Mouse (Mus musculus): ENCODE data around the gene 4930430F08Rik. TPM values are rescaled to one million over a fixed set of nuclear protein-coding genes. Genes with fewer than 3 reads are reported as not detected.
"Not testable (repeated sequence)": the region's sequence is repeated elsewhere in the genome, so short reads cannot be mapped to it uniquely, and the experiment has no call there.

Gene 4930430F08Rik
- polyA plus RNA-seq, 1 experiment from 2014 or later, result 3.6 TPM

DNA sequence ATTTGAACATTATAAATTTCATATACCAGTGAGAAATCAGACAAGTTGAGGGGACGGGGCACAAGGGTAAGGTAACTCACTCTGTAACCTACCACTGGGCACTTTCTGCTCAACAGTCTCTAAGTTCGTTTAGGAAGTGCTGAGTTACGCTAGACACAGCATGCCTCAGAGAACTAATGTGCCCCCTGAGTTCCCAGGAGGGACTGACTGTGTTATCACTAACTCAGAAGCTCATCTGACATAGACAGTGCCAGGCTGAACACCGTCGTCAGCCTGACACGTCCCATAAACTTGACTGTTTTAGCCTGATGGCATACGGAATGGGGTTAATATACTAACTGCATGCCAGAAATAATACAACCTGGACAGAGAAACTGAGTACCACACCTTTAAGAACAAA is 14.9 kb downstream of the 4930430F08Rik start:
- Histone ChIP-seq H3K4me1 (replicated peaks; ENCODE audit: control insufficient read depth, insufficient read depth, low read length) (no peaks in the 10 kb centered on the region), H3K27ac (ENCODE audit: low read depth, low read length) (no peak overlapping the region), H3K36me3 (ENCODE audit: control insufficient read depth, insufficient read depth) (peaks cover 11% of the 10 kb centered on the region; the same call in 1 of the 2 replicates), H3K4me3 (ENCODE audit: low read depth, low read length) (no peak overlapping the region), H3K27me3 (replicated peaks; ENCODE audit: control insufficient read depth, insufficient read depth, low read length) (no peaks in the 10 kb centered on the region), H3K4me2 (replicated peaks; ENCODE audit: low read depth) (no peak overlapping the region), H3K9me3 (ENCODE audit: control insufficient read depth) (no peaks in the 10 kb centered on the region), H3K9ac (ENCODE audit: low read depth, low read length) (no peak overlapping the region)
- ATAC-seq, result no peak
- no peak for TF ChIP-seq CTCF (IDR thresholded peaks at IDR 0.05; ENCODE audit: low read depth)
- WGBS, result 89% methylated on average over 7 of the region's 7 CpGs

GRCm38 (mm10) chr10:100574505-100575149 is 15.6 kb downstream of the 4930430F08Rik start:
- Histone ChIP-seq H3K36me3 (ENCODE audit: control insufficient read depth, insufficient read depth) (peaks cover 11% of the 10 kb centered on the region; the same call in 1 of the 2 replicates), H3K9me3 (ENCODE audit: control insufficient read depth) (no peaks in the 10 kb centered on the region), H3K27me3 (replicated peaks; ENCODE audit: control insufficient read depth, insufficient read depth, low read length) (no peaks in the 10 kb centered on the region), H3K9ac (ENCODE audit: low read depth, low read length) (no peak overlapping the region), H3K4me2 (replicated peaks; ENCODE audit: low read depth) (no peak overlapping the region), H3K27ac (ENCODE audit: low read depth, low read length) (no peak overlapping the region), H3K4me3 (ENCODE audit: low read depth, low read length) (no peak overlapping the region), H3K4me1 (replicated peaks; ENCODE audit: control insufficient read depth, insufficient read depth, low read length) (no peaks in the 10 kb centered on the region)
- WGBS, result 86% methylated on average over 7 of the region's 7 CpGs
- no peak for ATAC-seq
- TF ChIP-seq CTCF (IDR thresholded peaks at IDR 0.05; ENCODE audit: low read depth), result no peak

- ATAC-seq, result no peak
- WGBS, result 85% methylated on average over 3 of the region's 3 CpGs
- no peaks in the 10 kb centered on the region for H3K4me1 ChIP-seq (replicated peaks; ENCODE audit: control insufficient read depth, insufficient read depth, low read length)
- H3K9me3 ChIP-seq (ENCODE audit: control insufficient read depth), result no peaks in the 10 kb centered on the region
- no peak overlapping the region for H3K4me2 ChIP-seq (replicated peaks; ENCODE audit: low read depth)
- TF ChIP-seq CTCF (IDR thresholded peaks at IDR 0.05; ENCODE audit: low read depth), result no peak
- no peaks in the 10 kb centered on the region for H3K27me3 ChIP-seq (replicated peaks; ENCODE audit: control insufficient read depth, insufficient read depth, low read length)
- H3K4me3 ChIP-seq (ENCODE audit: low read depth, low read length), result no peak overlapping the region
- H3K9ac ChIP-seq (ENCODE audit: low read depth, low read length), result no peak overlapping the region
- H3K36me3 ChIP-seq (ENCODE audit: control insufficient read depth, insufficient read depth), result peaks cover 6% of the 10 kb centered on the region; the same call in 1 of the 2 replicates
- no peak overlapping the region for H3K27ac ChIP-seq (ENCODE audit: low read depth, low read length)
These were observed 18.5 kb downstream of the 4930430F08Rik start for GRCm38 (mm10) chr10:100571707-100572106.

GRCm38 (mm10) chr10:100564112-100564511 is 26.1 kb downstream of the 4930430F08Rik start:
- peaks cover 7% of the 10 kb centered on the region; the same call in 1 of the 2 replicates for H3K36me3 ChIP-seq (ENCODE audit: control insufficient read depth, insufficient read depth)
- H3K4me2 ChIP-seq (replicated peaks; ENCODE audit: low read depth), result no peak overlapping the region
- no peak overlapping the region for H3K27ac ChIP-seq (ENCODE audit: low read depth, low read length)
- no peak overlapping the region for H3K4me3 ChIP-seq (ENCODE audit: low read depth, low read length)
- no peak for TF ChIP-seq CTCF (IDR thresholded peaks at IDR 0.05; ENCODE audit: low read depth)
- no peaks in the 10 kb centered on the region for H3K9me3 ChIP-seq (ENCODE audit: control insufficient read depth)
- H3K4me1 ChIP-seq (replicated peaks; ENCODE audit: control insufficient read depth, insufficient read depth, low read length), result no peaks in the 10 kb centered on the region
- 92% methylated on average over 3 of the region's 3 CpGs for WGBS
- H3K9ac ChIP-seq (ENCODE audit: low read depth, low read length), result no peak overlapping the region
- no peak for ATAC-seq
- H3K27me3 ChIP-seq (replicated peaks; ENCODE audit: control insufficient read depth, insufficient read depth, low read length), result no peaks in the 10 kb centered on the region

DNA sequence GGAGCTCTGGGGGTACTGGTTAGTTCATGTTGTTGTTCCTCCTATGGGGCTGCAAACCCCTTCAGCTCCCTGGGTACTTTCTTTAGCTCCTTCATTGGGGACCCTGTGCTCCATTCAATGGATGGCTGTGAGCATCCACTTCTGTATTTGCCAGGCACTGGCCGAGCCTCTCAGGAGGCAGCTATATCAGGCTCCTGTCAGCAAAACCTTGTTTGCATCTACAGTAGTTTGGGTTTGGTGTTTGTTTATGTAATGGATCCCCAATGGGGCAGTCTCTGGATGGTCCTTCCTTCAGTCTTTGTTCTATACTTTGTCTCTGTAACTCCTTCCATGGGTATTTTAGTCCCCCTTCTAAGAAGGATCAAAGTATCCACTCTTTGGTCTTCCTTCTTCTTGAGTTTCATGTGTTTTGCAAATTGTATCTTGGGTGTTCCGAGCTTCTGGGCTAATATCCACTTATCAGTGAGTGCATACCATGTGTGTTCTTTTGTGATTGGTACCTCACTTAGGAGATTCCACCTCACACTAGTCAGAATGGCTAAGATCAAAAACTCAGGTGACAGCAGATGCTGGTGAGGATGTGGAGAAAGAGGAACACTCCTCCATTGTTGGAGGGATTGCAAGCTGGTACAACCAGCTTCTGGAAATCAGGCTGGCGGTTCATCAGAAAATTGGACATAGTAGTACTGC is 29.9 kb downstream of the 4930430F08Rik start:
- not testable (repeated sequence) for H3K4me3 ChIP-seq (ENCODE audit: low read depth, low read length); H3K27me3 ChIP-seq (replicated peaks; ENCODE audit: control insufficient read depth, insufficient read depth, low read length); H3K4me2 ChIP-seq (replicated peaks; ENCODE audit: low read depth); H3K27ac ChIP-seq (ENCODE audit: low read depth, low read length); ATAC-seq; H3K36me3 ChIP-seq (ENCODE audit: control insufficient read depth, insufficient read depth); H3K4me1 ChIP-seq (replicated peaks; ENCODE audit: control insufficient read depth, insufficient read depth, low read length); H3K9me3 ChIP-seq (ENCODE audit: control insufficient read depth); H3K9ac ChIP-seq (ENCODE audit: low read depth, low read length)
- WGBS, result 95% methylated on average over 3 of the region's 3 CpGs

- TF ChIP-seq CTCF (IDR thresholded peaks at IDR 0.05; ENCODE audit: low read depth), result no peak
- H3K36me3 ChIP-seq (ENCODE audit: control insufficient read depth, insufficient read depth), result no peaks in the 10 kb centered on the region
- no peak overlapping the region for H3K27ac ChIP-seq (ENCODE audit: low read depth, low read length)
- H3K4me3 ChIP-seq (ENCODE audit: low read depth, low read length), result no peak overlapping the region
- WGBS, result 85% methylated on average over 3 of the region's 3 CpGs
- no peaks in the 10 kb centered on the region for H3K9me3 ChIP-seq (ENCODE audit: control insufficient read depth)
- H3K4me2 ChIP-seq (replicated peaks; ENCODE audit: low read depth), result no peak overlapping the region
- no peaks in the 10 kb centered on the region for H3K27me3 ChIP-seq (replicated peaks; ENCODE audit: control insufficient read depth, insufficient read depth, low read length)
- no peak overlapping the region for H3K9ac ChIP-seq (ENCODE audit: low read depth, low read length)
- no peaks in the 10 kb centered on the region for H3K4me1 ChIP-seq (replicated peaks; ENCODE audit: control insufficient read depth, insufficient read depth, low read length)
- no peak for ATAC-seq
These were observed 33.6 kb downstream of the 4930430F08Rik start for GRCm38 (mm10) chr10:100556566-100557175.

Data from intestine, postnatal 0 days (tissue).